Mouse (Mus musculus) macrophage (primary cell): ENCODE measurements around the gene Prr36. TPM values are rescaled to one million over a fixed set of nuclear protein-coding genes. Genes with fewer than 3 reads are reported as not detected.
A peak's percentile ranks its signal among the peaks of the same experiment; 100 is the strongest.
"Not testable (repeated sequence)": the region's sequence is repeated elsewhere in the genome, so short reads cannot be mapped to it uniquely, and the experiment has no call there.

Experiments
- H3K27ac ChIP-seq: fragments of 350-480 bp; formaldehyde crosslinking; 2 replicates; pipeline ENCODE4 v1.9.0; 2021
- H3K36me3 ChIP-seq: fragments of 350-480 bp; formaldehyde crosslinking; 2 replicates; pipeline ENCODE4 v1.9.0; 2021; ENCODE audit errors: inconsistent target
- H3K4me3 ChIP-seq: fragments of 350-480 bp; formaldehyde crosslinking; 2 replicates; pipeline ENCODE4 v1.9.0; 2021; ENCODE audit errors: inconsistent target
- H3K79me2 ChIP-seq: fragments of 350-480 bp; formaldehyde crosslinking; 2 replicates; pipeline ENCODE4 v1.9.0; 2021; ENCODE audit errors: inconsistent target
- WGBS: methylation state at CpG from one replicate; pipeline ENCODE4 v1.1.7; 2026; ENCODE audit warnings: inconsistent platforms; ENCODE audit not compliant: missing documents; 5-methylcytosine and 5-hydroxymethylcytosine counted together
- polyA plus RNA-seq: library from polyadenylated mRNA; stranded (reverse); fragments of 250-400 nt; gene quantifications from 3 replicates; pipeline ENCODE4 v1.2.4, GENCODE M21; 2018; ENCODE audit warnings: inconsistent platforms
- total RNA-seq, 78 experiments: library from RNA; depleted of rRNA; stranded (reverse); fragments of 250-400 nt; gene quantifications; 1 replicate in 9 of 78; 2 replicates in 24 of 78; 3 replicates in 43 of 78; 4 replicates in 2 of 78; pipeline ENCODE4 v1.2.4; 2018; ENCODE audit warnings: inconsistent platforms in 56 of 78

Gene Prr36
- under 1 TPM in 1 of 26 experiments, not detected in 25; 0.13 TPM for total RNA-seq (2018; cell fraction: chromatin; rRNA removed)
- under 1 TPM in 6 of 26 experiments, not detected in 20; under 0.01 to 0.04 (median 0.03) TPM for total RNA-seq (2018; cell fraction: cytosol; rRNA removed)
- under 1 TPM in 1 of 26 experiments, not detected in 25; 0.09 TPM for total RNA-seq (2018; cell fraction: nucleus; rRNA removed)
- 0.03 TPM in 1 of 3 replicates, not detected in the others for polyA plus RNA-seq

DNA sequence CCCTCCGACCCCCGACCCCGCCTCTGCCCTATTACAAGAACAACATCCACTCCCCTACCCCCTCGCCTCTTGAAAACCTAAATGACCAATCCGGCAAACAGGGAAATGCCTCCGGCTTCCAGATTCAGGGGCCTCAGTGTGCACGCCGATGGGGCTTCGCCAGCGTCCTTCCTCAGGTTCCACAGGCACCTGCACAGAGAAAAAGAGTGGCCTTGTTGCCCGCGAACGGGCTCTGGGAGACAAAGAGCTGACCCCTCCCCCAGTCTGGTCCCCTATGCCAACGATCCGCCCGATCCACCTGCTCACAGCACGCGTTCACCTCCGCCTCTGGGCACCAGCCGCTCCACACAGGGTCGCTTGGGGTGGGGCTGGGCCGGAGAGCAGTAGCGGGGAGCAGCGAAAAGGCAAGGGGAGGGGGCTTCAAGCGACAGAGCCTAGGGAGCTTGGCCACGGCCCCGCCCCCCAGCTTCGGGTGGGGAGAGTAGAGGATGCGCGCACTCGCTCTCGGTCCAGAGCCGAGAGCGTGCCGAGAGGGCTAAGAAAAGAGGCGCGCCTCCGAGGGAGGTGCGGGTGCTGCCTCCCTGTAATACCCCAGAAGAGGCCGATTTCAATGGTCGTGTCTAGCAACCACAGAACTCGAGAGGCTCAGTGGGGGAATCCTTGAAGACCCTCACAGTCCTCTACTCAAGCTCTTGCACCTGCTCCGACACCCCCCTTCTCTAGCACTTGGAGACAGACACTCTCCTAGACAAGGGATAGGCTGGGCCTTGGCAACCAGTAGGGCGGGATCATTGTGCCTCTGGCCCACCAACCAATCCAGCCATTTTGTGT, at the start of gene Prr36:
Gene Prr36 (minus strand): TSS at position 669 of the 831 bp plus-strand sequence.
- Histone ChIP-seq H3K27ac (no peak within 1 kb of the TSS), H3K79me2 (no peaks in the 10 kb centered on the region), H3K36me3 (no peaks in the 10 kb centered on the region), H3K4me3 (no peak within 1 kb of the TSS)
- WGBS: 8% methylated on average over 44 of the region's 44 CpGs

DNA sequence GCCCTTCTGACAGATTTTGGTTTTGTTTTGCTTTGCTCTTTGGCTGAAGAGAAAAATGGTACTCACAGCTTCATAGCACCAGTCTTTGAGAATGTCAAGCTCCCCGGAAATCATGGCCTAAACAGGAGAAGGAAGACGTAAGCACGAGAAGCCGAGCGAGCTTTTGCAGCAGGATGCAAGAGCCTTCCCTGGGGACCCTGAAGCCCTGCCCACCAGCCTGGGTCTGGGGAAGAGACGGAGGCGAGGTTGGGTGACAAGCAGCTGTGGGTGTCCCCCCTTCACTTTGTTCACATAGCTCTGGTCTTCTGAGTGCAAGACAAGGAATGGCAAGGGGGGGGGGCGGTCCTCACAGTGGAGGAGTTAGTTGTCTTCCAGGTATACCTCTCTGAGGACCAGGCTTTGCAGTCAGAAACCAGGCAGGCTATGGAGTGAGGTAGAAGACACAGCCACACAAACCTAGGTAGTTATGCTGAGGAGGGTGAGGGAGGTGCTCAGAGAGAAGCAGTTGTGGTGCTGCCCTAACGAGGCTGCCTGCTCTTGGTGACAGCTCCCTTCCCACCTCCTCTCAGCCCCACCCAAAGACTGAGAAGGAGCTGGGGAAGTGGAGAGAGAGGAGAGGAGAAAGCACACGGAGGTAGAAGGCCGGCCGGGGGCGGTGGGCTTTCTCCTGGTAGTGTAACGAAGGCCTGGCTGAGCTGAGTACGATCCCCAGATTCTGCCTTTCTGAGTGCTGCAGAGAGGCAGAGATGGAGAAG, 48.1 kb upstream of the Prr36 start:
- Histone ChIP-seq H3K4me3 (no peak overlapping the region), H3K36me3 (peaks cover 80% of the 10 kb centered on the region), H3K27ac (no peak overlapping the region), H3K79me2 (no peaks in the 10 kb centered on the region)
- 93% methylated on average over 15 of the region's 15 CpGs for WGBS

DNA sequence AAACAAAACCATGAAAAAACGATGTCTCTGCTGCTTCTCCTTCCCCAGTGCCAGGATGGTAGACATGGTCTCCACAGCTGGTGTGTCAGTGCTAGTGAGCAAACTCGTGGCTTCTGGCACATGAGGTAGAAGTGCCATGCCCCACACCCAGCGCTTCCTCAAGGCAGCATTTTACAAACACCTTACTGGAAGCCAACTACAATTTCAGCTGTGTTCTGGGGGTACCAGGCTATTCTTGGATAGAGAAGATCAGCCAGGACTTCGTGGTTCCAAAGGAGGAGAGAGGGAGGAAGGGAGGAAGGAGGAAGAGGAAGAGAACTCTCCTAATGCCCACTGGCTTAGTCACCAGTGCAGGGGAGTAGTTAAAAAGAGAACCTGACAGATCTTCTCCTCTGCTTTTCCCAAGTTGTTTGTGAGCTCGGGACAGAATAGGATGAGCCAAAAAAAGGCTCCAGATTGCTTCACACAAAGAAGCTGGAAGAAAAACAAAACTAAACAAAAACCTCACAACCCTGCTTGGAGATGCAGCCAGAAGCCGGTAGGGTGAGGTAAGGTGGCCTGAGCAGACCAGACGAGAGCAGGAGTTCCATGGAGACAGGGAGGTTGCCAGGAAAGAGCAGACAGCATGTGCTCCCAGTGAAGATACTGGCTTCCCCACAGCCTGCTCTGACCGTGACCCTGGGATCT, 46.0 kb upstream of the Prr36 start:
- no peaks in the 10 kb centered on the region for H3K79me2 ChIP-seq
- no peak overlapping the region for H3K27ac ChIP-seq
- no peak overlapping the region for H3K4me3 ChIP-seq
- 71% methylated on average over 8 of the region's 8 CpGs for WGBS
- H3K36me3 ChIP-seq: peaks cover 62% of the 10 kb centered on the region

DNA sequence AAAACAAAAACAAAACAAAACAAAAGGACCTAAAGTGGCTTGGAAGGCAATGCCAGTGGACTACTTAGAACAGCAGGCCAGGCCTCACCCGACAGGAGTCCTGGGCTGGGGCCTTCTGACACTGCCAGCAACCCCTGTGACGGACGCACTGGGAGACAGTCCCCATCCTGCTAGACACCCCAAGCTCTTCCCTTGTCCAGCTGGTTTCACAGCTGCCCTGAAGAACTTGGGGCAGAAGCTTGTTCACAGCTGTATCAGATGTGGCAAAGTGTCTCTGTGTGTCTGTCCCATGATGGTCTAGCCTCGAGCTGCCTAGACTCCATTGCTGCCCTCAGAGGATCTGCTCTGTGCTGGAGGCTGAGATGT, 42.5 kb upstream of the Prr36 start:
- no peak overlapping the region for H3K27ac ChIP-seq
- peaks cover 46% of the 10 kb centered on the region for H3K36me3 ChIP-seq
- H3K79me2 ChIP-seq: no peaks in the 10 kb centered on the region
- H3K4me3 ChIP-seq: no peak overlapping the region
- 98% methylated on average over 4 of the region's 4 CpGs for WGBS

DNA sequence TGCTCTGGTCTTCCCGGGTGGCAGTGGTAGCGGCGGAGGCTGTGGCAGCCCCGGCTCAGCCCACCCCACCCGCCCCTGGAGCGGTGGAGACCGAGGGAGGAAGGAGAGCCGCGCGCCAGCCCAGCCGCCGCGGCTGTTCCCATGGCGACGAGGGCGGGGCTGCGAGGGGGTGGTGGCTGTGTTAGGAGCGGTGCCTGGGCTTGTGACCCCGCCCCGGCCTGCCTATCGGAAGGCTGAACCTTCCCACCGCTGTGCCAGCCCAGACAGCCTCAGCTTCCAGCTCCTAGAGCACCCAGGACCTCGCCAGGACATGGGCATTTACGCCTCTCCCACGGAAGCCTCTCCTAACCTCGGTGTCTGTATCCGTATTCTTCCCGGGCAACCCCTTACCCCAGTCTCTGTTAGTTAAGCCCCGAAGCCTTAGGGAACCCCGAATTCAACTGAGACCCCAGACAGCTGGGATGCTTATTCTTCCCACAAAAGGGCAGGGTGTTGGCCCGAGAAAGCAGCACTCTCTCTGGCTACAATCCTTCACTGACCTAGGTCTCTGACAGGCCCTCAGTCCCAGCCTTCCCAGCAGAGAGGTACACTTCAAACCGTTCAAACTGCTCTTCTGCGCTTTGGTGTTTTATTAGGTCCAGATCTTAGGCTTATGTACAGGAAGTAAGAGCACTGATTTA, 42.0 kb upstream of the Prr36 start, which contains the start of gene Ctxn1:
Gene Ctxn1 (minus strand): TSS at position 150 of the 680 bp plus-strand sequence.
- Histone ChIP-seq H3K36me3 (peaks cover 48% of the 10 kb centered on the region), H3K79me2 (peaks cover 1% of the 10 kb centered on the region; the same call in 1 of the 2 replicates), H3K27ac (no peak within 1 kb of the TSS), H3K4me3 (no peak within 1 kb of the TSS)
- 16% methylated on average over 33 of the region's 33 CpGs for WGBS

DNA sequence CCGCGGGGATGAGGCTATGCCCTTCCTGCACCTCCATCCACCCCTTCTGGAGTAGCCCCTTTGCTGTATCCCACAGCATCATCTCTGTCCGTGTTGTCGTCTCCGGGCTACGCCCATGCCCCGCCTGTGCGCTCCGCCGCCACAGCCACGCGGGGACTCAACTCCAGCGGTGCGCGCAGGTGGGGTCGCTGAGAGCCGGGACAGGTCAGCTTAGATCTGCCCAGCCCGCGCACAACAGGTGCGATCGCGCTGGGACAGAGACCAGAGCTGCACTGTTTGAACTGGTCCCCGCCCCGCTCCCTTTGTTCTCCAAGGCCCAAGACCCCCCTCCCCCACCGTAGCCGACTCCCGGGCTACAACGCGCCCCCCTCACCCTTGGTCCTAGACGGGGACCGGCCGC, 41.4 kb upstream of the Prr36 start:
- no peak overlapping the region for H3K4me3 ChIP-seq
- peaks cover 46% of the 10 kb centered on the region for H3K36me3 ChIP-seq
- peaks cover 5% of the 10 kb centered on the region; the same call in 1 of the 2 replicates for H3K79me2 ChIP-seq
- no peak overlapping the region for H3K27ac ChIP-seq
- WGBS: under 1% methylated on average over 31 of the region's 32 CpGs

DNA sequence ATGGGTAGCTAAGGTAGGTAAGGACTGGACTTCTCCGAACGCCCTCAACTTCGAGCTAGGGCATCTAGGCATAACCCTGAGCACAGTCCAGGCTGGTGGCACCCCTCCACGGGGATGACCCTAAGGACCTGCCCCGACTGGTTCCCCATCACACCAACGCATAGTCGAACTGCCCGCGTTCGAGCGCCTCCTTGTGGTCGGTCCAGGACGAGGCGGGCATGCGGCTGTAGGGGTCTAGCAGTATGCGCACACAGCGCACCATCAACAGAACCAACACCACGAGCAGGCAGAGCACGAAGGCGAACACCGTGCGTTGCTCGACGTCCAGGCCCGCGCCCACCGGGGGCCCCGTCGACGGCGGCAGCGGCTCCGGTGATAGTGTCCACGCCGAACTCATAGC, 41.0 kb upstream of the Prr36 start:
- H3K79me2 ChIP-seq: peaks cover 5% of the 10 kb centered on the region; the same call in 1 of the 2 replicates
- 8% methylated on average over 35 of the region's 35 CpGs for WGBS
- H3K36me3 ChIP-seq: peaks cover 43% of the 10 kb centered on the region
- no peak overlapping the region for H3K4me3 ChIP-seq
- no peak overlapping the region for H3K27ac ChIP-seq

DNA sequence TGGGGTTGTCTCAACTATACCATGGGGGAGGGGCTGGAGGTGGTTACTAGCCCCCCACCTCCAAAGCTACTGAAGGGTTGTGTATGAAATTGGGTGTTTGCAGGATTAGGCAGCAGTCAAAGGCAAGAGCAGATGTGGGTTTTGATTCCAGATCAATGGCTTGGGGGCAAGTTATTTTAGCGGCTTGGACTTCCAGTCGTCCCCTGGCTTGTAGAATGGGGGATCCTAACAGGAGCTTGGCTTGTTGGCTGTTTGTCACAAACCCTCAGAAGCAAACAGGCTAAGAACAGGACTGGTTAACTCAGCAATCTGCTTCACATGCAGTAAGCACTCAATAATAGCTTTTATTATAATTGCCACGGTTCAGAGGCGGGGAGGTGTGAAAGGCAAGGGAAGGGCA, 40.1 kb upstream of the Prr36 start:
- Histone ChIP-seq H3K4me3 (no peak overlapping the region), H3K79me2 (peaks cover 5% of the 10 kb centered on the region; the same call in 1 of the 2 replicates), H3K36me3 (peaks cover 37% of the 10 kb centered on the region), H3K27ac (no peak overlapping the region)
- 97% methylated on average over 4 of the region's 4 CpGs for WGBS

DNA sequence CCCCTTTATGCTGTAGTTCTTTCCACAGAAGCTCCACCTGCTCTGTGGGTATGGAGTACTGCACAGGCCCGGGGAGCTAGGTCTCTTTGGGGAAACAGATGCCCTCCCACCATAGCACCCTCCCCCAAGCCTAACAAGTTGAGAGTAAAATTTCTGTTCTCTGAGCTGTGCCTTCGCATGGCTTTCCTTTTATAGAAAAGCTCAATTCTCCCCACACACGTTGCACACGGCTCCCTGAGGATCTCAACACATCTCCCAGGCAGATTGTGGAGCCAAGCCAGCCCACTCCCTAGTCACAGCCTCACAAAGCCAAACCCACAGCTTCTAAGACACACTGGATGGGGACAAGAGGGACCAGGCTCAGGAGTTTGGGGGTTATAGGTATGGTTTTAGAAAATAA, 39.7 kb upstream of the Prr36 start:
- Histone ChIP-seq H3K4me3 (no peak overlapping the region), H3K36me3 (peaks cover 32% of the 10 kb centered on the region), H3K79me2 (peaks cover 5% of the 10 kb centered on the region; the same call in 1 of the 2 replicates), H3K27ac (no peak overlapping the region)
- WGBS: 83% methylated on average over 4 of the region's 4 CpGs

DNA sequence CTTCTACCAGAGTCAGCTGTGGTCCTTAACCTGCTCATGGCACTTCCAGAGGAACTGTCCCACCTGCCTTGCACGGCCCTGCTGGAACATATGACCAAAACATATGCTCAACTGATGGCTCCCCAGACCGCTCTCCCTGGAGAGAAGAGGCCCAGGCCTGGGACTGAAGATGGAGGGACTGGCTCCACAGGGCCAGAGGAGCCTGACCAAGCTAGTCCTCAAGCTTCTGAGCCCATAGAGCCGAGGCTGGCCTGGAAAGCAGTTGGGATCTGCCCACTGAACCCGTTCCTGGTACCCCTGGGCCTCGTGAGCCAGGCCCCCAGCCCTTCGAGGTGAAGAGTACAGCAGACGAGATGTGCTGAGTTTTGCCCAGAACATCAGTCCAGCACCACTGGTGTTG, 38.2 kb upstream of the Prr36 start:
- H3K36me3 ChIP-seq: peaks cover 23% of the 10 kb centered on the region; the same call in 1 of the 2 replicates
- H3K4me3 ChIP-seq, H3K79me2 ChIP-seq, H3K27ac ChIP-seq: not testable (repeated sequence)
- WGBS: 94% methylated on average over 7 of the region's 7 CpGs

DNA sequence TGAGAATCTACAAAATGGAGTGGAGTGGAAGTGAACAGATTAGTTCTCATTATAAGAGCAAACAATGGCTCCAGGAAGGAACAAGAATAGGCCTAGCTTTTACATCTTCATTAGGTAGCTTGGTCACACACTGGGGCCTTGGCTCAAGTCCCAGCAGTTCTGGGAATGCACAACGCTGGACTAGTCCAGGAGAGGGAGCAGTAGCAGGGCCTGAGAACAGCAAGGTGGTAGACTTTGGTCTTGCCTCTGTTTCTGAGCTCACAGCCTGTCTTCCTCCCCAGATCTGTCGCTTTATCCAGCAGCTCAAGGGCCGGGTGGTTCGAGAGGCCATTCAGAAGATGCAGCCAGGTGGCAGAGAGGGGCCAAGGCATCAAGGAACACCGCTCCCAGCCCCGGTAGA, 36.7 kb upstream of the Prr36 start:
- Histone ChIP-seq H3K4me3 (peak overlapping the region; percentile 67), H3K36me3 (peaks cover 18% of the 10 kb centered on the region; the same call in 1 of the 2 replicates), H3K27ac (no peak overlapping the region), H3K79me2 (peaks cover 5% of the 10 kb centered on the region; the same call in 1 of the 2 replicates)
- WGBS: 75% methylated on average over 5 of the region's 6 CpGs

DNA sequence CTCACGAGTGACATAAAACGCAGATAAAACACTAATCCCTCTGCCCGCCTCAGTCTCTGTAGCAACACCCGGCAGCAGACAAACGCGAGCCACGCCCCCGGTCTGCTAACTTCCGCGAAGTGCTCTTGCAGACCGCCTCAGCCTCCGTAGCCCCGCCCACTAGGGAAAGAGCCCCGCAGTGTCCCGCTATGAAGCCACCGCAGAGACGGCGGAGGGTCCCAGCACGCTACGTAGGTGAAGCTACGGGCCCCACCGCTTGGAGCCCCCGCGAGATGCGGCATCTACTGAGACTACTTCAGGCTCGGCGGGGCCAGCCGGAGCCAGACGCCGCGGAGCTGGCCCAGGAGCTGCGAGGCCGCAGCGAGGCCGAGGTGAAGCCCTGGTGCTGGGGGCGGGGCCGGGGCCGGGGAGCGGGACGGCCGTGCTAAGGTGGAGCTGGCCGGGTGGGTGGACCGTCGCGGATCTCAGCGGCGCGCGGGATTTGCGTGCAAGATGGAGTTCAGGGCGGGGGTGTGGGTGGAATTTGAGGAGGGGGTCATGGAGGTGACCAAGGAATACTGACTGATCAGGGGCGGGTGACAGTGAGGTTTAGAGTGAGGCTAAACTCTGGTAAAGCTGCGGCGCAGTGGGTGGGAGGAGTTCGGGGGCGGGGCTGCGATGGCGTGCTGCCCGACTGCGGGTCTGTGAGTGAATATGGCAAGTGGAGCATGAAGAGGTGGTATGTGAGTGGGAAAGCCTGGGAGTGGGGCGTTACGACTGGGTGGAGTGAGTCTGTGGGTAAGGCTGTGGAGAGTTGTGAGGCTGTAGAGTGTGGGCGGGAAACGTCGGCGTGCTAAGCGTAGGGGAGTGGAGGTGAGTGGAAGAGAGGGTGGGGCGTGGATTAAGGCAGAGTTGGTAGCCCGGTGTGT, 35.9 kb upstream of the Prr36 start, which contains the start of gene Snapc2:
Gene Snapc2 (plus strand): TSS at position 147 of the 908 bp plus-strand sequence.
- Histone ChIP-seq H3K4me3 (peak within 1 kb of the TSS; percentile 67), H3K27ac (peak within 1 kb of the TSS; percentile 36)
- under 1% methylated on average over 64 of the region's 69 CpGs for WGBS

More for the DNA sequence above, 35.9 kb upstream of the Prr36 start, which contains the start of gene Snapc2:
- H3K79me2 ChIP-seq: peaks cover 5% of the 10 kb centered on the region; the same call in 1 of the 2 replicates
- peaks cover 18% of the 10 kb centered on the region; the same call in 1 of the 2 replicates for H3K36me3 ChIP-seq
